Mouse (Mus musculus): ENCODE results near the gene Pomp. TPM values are rescaled to one million over a fixed set of nuclear protein-coding genes. Genes with fewer than 3 reads are reported as not detected.

Gene Pomp
- polyA plus RNA-seq, 1 experiment from 2014 or later: 522 TPM

DNA sequence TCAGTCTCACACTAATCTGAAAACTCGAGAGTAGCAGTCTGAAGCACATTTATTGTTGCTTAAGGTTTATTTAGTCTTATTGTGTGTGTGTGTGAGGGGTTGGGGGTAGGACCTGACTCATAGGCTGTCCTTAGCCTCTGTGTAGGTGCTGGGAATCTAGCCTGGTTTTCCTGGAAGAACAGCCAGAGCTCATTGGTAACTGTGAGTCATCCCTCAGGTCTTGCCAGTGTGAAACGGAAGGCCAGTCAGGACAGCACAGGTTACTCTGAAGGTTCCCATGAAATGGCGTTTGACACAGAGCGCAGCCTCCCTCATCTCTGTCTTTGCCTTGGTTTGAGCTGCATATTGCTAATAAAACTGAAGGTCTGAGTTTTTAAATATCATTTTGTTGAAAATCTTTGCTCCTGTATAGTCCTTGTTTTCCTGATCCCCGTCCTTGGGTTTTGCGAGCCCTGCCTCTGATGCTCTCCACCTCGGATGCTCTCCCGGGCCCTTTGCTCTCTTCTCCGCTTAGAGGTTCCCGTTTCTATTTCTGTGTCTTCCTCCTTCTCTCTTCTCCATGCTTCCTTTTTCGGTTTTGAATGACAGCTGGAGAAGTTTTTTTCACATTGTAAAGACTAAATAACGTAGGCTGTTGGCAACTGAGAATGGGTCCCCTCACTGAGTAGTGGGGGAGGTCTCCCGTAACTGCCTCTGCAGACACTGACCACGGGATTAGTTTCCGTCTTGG lies 11.0 kb downstream of the Pomp start:
- no peaks in the 10 kb centered on the region for H3K9me3 ChIP-seq
- peaks cover 100% of the 10 kb centered on the region for H3K36me3 ChIP-seq (replicated peaks)
- H3K4me3 ChIP-seq: no peak overlapping the region
- DNase-seq (ENCODE audit: extremely low spot score, low spot score): no peak
- H3K4me1 ChIP-seq: no peaks in the 10 kb centered on the region
- H3K27ac ChIP-seq: no peak overlapping the region
- 93% methylated on average over 15 of the region's 15 CpGs for WGBS
- no peaks in the 10 kb centered on the region for H3K27me3 ChIP-seq (ENCODE audit: poor library complexity, severe bottlenecking)

DNA sequence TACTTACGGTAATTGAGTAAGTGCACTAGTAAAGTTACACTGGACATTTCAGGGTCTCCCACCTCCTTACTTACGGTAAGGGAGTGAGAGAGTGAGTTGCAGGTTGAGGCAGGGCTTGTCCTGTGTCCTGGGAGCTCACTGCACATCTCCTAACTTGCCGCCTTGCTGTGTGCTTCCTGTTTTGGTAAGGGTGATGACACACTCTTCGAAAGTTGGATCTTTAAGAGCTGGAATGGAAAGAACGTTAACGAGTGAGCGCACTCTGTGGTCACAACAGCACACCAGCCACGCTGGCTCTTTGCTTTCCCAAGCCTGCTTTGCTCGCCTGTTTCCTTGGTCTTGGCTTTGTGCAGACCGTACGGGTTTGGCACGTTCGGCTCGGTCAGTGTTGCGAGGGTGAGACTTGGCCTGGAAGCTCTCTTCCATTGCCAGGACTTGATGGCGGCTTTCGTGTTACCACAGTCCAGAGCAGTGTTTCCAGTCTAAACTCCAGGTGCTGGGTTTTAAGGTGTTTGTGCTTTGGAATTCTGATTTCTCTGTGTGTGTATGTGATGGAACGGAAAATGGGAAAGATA lies 14.3 kb downstream of the Pomp start:
- H3K27me3 ChIP-seq (ENCODE audit: poor library complexity, severe bottlenecking): no peaks in the 10 kb centered on the region
- H3K4me3 ChIP-seq: no peak overlapping the region
- no peaks in the 10 kb centered on the region; the same call in 1 of the 2 replicates for H3K9me3 ChIP-seq
- 95% methylated on average over 18 of the region's 18 CpGs for WGBS
- H3K27ac ChIP-seq: no peak overlapping the region
- H3K4me1 ChIP-seq: no peaks in the 10 kb centered on the region
- DNase-seq (ENCODE audit: extremely low spot score, low spot score): no peak
- H3K36me3 ChIP-seq (replicated peaks): peaks cover 100% of the 10 kb centered on the region

- Histone ChIP-seq H3K27ac (no peak overlapping the region), H3K4me1 (no peaks in the 10 kb centered on the region), H3K4me3 (no peak overlapping the region), H3K36me3 (replicated peaks) (peaks cover 100% of the 10 kb centered on the region), H3K9me3 (no peaks in the 10 kb centered on the region; the same call in 1 of the 2 replicates), H3K27me3 (ENCODE audit: poor library complexity, severe bottlenecking) (no peaks in the 10 kb centered on the region)
- DNase-seq (ENCODE audit: extremely low spot score, low spot score): no peak
- 93% methylated on average over 8 of the region's 8 CpGs for WGBS
These were observed 14.9 kb downstream of the Pomp start for GRCm38 (mm10) chr5:147875210-147875609.

GRCm38 (mm10) chr5:147877520-147877919 lies 17.3 kb downstream of the Pomp start:
- Histone ChIP-seq H3K9me3 (no peaks in the 10 kb centered on the region; the same call in 1 of the 2 replicates), H3K36me3 (replicated peaks) (peaks cover 93% of the 10 kb centered on the region), H3K27me3 (ENCODE audit: poor library complexity, severe bottlenecking) (no peaks in the 10 kb centered on the region), H3K27ac (no peak overlapping the region), H3K4me3 (no peak overlapping the region), H3K4me1 (no peaks in the 10 kb centered on the region)
- WGBS: 93% methylated on average over 6 of the region's 6 CpGs
- no peak for DNase-seq (ENCODE audit: extremely low spot score, low spot score)

GRCm38 (mm10) chr5:147879971-147880682 lies 19.9 kb downstream of the Pomp start:
- H3K4me1 ChIP-seq: no peaks in the 10 kb centered on the region
- 94% methylated on average over 17 of the region's 17 CpGs for WGBS
- no peak overlapping the region for H3K27ac ChIP-seq
- no peak overlapping the region for H3K4me3 ChIP-seq
- H3K9me3 ChIP-seq: no peaks in the 10 kb centered on the region; the same call in 1 of the 2 replicates
- no peak for DNase-seq (ENCODE audit: extremely low spot score, low spot score)
- H3K27me3 ChIP-seq (ENCODE audit: poor library complexity, severe bottlenecking): no peaks in the 10 kb centered on the region
- peaks cover 69% of the 10 kb centered on the region for H3K36me3 ChIP-seq (replicated peaks)

DNA sequence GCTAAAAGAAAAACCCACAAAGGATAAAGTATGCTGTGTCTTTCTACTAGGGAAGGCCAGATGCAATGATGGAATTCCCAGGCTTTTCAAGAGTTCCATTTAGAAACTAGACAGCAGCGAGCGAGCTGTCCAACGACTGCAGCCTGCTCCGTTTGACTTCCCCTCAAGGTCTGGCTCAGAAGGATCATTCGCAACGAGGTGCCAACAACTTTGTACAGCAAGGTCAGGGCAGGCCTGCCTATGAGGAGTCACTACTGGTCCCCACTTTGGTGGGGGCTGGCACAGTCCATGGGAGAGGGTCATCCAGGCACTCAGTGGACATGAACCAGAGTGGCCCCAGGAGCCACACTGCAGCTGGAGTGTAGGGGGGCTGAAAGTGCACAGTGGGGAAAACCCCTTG lies 23.3 kb downstream of the Pomp start:
- Histone ChIP-seq H3K9me3 (no peaks in the 10 kb centered on the region), H3K27me3 (ENCODE audit: poor library complexity, severe bottlenecking) (no peaks in the 10 kb centered on the region), H3K4me3 (no peak overlapping the region), H3K4me1 (no peaks in the 10 kb centered on the region), H3K36me3 (replicated peaks) (peaks cover 34% of the 10 kb centered on the region), H3K27ac (no peak overlapping the region)
- no peak for DNase-seq (ENCODE audit: extremely low spot score, low spot score)
- 94% methylated on average over 6 of the region's 6 CpGs for WGBS

DNA sequence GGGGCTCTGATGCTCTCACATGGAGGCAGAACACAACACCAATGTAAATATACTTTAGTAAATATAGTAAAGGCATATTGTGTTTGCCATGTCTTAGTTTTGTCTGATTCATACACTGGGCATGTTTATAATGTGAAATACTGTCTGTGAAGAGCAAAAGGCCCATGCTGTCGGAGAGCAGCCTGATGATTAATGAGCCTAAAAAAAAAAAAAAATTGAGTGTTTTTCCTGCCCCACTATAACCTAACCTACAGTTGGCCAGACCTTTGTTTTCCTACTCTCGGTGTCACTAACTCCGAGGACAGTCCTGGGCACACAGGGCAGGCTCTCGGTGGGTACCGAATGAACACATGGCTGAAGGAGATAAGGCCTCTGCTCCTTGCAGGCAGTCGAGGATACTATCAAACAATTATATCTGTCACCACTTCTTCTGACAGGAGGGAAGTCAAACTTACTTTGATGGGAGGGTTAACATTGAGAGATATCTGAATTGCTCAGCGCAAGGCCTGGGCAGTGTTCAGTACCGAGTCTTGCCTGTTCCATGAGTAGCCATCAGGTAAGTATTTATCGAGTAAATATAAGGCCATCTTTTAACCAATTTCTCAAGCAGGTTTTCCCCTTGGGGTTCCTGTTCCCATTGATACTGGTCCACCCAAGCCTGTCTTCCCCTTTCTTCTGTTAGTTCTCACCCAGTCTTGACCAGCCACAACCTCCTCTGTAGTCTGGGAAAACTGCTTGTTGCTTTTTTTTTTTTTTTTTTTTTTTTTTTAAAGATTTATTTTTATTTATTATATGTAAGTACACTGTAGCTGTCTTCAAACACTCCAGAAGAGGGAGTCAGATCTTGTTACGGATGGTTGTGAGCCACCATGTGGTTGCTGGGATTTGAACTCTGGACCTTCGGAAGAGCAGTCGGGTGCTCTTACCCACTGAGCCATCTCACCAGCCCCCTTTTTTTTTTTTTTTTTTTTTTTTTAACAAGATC lies 28.3 kb downstream of the Pomp start:
- DNase-seq (ENCODE audit: extremely low spot score, low spot score): no peak

DNA sequence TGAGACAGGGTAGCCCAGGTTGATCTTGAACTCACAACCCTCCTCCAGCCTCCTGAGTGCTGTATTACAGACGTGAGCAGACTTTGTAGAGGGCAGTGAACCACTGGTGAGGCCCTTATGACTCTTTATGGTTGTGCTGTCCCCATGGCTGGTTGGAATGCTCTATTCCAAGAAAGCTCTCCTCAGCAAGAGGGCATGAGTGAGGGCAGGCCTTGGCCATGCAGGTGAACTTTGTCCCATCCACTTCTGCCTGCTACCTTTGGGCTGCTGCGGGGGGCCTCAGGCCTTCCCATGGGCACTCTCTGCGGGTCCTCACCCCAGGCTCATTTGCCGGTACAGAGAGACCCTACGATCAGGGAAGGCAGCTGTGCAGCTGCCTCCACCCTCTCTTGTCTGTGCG lies 32.5 kb downstream of the Pomp start:
- 26% methylated on average over 6 of the region's 6 CpGs for WGBS
- DNase-seq (ENCODE audit: extremely low spot score, low spot score): no peak
- Histone ChIP-seq H3K4me3 (no peak overlapping the region), H3K36me3 (replicated peaks) (no peaks in the 10 kb centered on the region), H3K4me1 (peaks cover 29% of the 10 kb centered on the region), H3K27me3 (ENCODE audit: poor library complexity, severe bottlenecking) (peaks cover 37% of the 10 kb centered on the region), H3K9me3 (no peaks in the 10 kb centered on the region), H3K27ac (no peak overlapping the region)

More for the DNA sequence above, 28.3 kb downstream of the Pomp start:
- 91% methylated on average over 9 of the region's 12 CpGs for WGBS
- peaks cover 9% of the 10 kb centered on the region for H3K4me1 ChIP-seq
- peaks cover 16% of the 10 kb centered on the region for H3K27me3 ChIP-seq (ENCODE audit: poor library complexity, severe bottlenecking)
- H3K36me3 ChIP-seq (replicated peaks): no peaks in the 10 kb centered on the region; the same call in 1 of the 2 replicates
- H3K27ac ChIP-seq: no peak overlapping the region
- no peaks in the 10 kb centered on the region for H3K9me3 ChIP-seq
- no peak overlapping the region for H3K4me3 ChIP-seq

GRCm38 (mm10) chr5:147893143-147893542 lies 32.9 kb downstream of the Pomp start:
- H3K4me3 ChIP-seq: peak overlapping the region; percentile 70; the same call in 1 of the 2 replicates
- no peak for DNase-seq (ENCODE audit: extremely low spot score, low spot score)

DNA sequence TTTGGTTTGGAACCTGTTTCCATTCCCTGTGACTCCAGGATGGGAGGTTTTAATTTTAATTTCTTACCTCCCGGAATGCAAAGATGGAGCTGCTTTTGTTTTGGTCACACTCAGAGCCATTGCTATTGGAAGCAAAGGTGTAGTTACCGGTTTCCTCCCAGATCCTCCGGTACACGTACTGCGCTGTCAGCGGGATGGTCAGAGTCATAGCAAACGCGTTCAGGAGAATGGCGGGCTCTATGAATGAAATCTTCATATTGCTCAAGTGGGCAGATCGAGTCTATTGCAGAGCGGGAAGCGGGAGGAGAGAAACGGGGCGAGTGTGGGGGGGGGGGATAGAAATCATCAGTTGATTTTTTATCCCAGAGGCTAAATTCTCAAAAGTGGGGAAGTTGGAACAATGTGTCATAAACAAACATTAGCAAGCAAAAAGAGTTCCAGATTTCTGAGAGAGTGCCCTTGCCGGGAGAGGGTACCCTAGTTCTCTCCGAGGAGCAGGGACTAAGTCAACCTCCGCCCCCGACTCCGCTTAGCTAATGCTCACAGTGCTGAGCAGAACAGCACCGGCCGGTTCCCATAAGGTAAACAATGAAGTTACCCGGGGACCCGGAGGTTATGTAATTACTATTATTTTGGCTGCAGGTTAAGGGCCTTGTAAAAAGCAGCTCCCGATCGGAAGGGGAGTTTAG lies 33.6 kb downstream of the Pomp start:
- no peak for DNase-seq (ENCODE audit: extremely low spot score, low spot score)
- H3K4me3 ChIP-seq: peak overlapping the region; percentile 70
- H3K4me1 ChIP-seq: peaks cover 29% of the 10 kb centered on the region
- peaks cover 37% of the 10 kb centered on the region for H3K27me3 ChIP-seq (ENCODE audit: poor library complexity, severe bottlenecking)
- no peaks in the 10 kb centered on the region for H3K9me3 ChIP-seq
- 0 out of 2 replicates have a peak overlapping the region, but pooled peaks have one; percentile 62 for H3K27ac ChIP-seq
- WGBS: 2% methylated on average over 25 of the region's 25 CpGs
- no peaks in the 10 kb centered on the region for H3K36me3 ChIP-seq (replicated peaks)

More at GRCm38 (mm10) chr5:147893143-147893542, 32.9 kb downstream of the Pomp start:
- WGBS: 11% methylated on average over 9 of the region's 9 CpGs
- Histone ChIP-seq H3K9me3 (no peaks in the 10 kb centered on the region), H3K27me3 (ENCODE audit: poor library complexity, severe bottlenecking) (peaks cover 37% of the 10 kb centered on the region), H3K27ac (no peak overlapping the region), H3K4me1 (peaks cover 29% of the 10 kb centered on the region), H3K36me3 (replicated peaks) (no peaks in the 10 kb centered on the region)

- Histone ChIP-seq H3K36me3 (replicated peaks) (no peaks in the 10 kb centered on the region), H3K27me3 (ENCODE audit: poor library complexity, severe bottlenecking) (peaks cover 37% of the 10 kb centered on the region), H3K9me3 (no peaks in the 10 kb centered on the region), H3K27ac (peak within 1 kb of the TSS; percentile 62; the same call in 1 of the 2 replicates), H3K4me1 (peaks cover 29% of the 10 kb centered on the region), H3K4me3 (peak within 1 kb of the TSS; percentile 70)
- WGBS: under 1% methylated on average over 47 of the region's 47 CpGs
- peak; percentile 94 for DNase-seq (ENCODE audit: extremely low spot score, low spot score)
These were observed 34.3 kb downstream of the Pomp start, which contains the start of gene Slc46a3 for GRCm38 (mm10) chr5:147894455-147895076. Slc46a3 (minus strand) TSS chr5:147894815.
